Mouse (Mus musculus) kidney, postnatal 36 days (tissue): ENCODE measurements around the gene Tmprss6.

ENCODE experiments used
- DNase-seq, 2 experiments: peaks; one replicate each; pipeline ENCODE4 v3.0.0; 2021 to 2022; ENCODE audit warnings: mixed read lengths in 2 of 2

Gene Tmprss6

GRCm38 (mm10) chr15:78443857-78444256 is 24.6 kb downstream of the Tmprss6 start:
- DNase-seq = no peak

- no peak for DNase-seq
Measured at GRCm38 (mm10) chr15:78442231-78442630, 26.2 kb downstream of the Tmprss6 start.

- no peak for DNase-seq
Measured at GRCm38 (mm10) chr15:78438973-78439372, 29.5 kb downstream of the Tmprss6 start.

GRCm38 (mm10) chr15:78438505-78438904 is 29.9 kb downstream of the Tmprss6 start:
- DNase-seq = no peak

GRCm38 (mm10) chr15:78438018-78438394 is 30.4 kb downstream of the Tmprss6 start:
- DNase-seq = no peak

GRCm38 (mm10) chr15:78437237-78438017 is 31.0 kb downstream of the Tmprss6 start:
- DNase-seq = peak; percentile 34 to 52

GRCm38 (mm10) chr15:78436380-78437192 is 31.8 kb downstream of the Tmprss6 start:
- DNase-seq = peak; percentile 80 to 86

GRCm38 (mm10) chr15:78435681-78436080 is 32.8 kb downstream of the Tmprss6 start:
- no peak for DNase-seq

GRCm38 (mm10) chr15:78434896-78435520 is 33.4 kb downstream of the Tmprss6 start:
- peak in 1 of 2 experiments; percentile 69 for DNase-seq

GRCm38 (mm10) chr15:78431541-78432121 is 36.8 kb downstream of the Tmprss6 start:
- DNase-seq = peak; percentile 68 to 90

GRCm38 (mm10) chr15:78430874-78431273 is 37.6 kb downstream of the Tmprss6 start:
- DNase-seq = no peak

- peak; percentile 58 for DNase-seq
Measured at GRCm38 (mm10) chr15:78429871-78430622, 38.4 kb downstream of the Tmprss6 start.

GRCm38 (mm10) chr15:78429139-78429459 is 39.3 kb downstream of the Tmprss6 start:
- DNase-seq = no peak

GRCm38 (mm10) chr15:78428391-78429138 is 39.9 kb downstream of the Tmprss6 start, which contains the start of gene Kctd17:
Kctd17 (plus strand) TSS chr15:78428564.
- peak; percentile 81 to 89 for DNase-seq

GRCm38 (mm10) chr15:78425230-78425629 is 43.2 kb downstream of the Tmprss6 start:
- no peak for DNase-seq

GRCm38 (mm10) chr15:78424507-78424906 is 43.9 kb downstream of the Tmprss6 start:
- DNase-seq = peak; percentile 88 to 90

- DNase-seq = peak; percentile 78 to 93
Measured at GRCm38 (mm10) chr15:78422046-78422956, 46.1 kb downstream of the Tmprss6 start.

- DNase-seq = no peak
Measured at GRCm38 (mm10) chr15:78420395-78420794, 48.0 kb downstream of the Tmprss6 start.

GRCm38 (mm10) chr15:78416937-78417336 is 51.5 kb downstream of the Tmprss6 start:
- DNase-seq = peak; percentile 83 to 94

- no peak for DNase-seq
Measured at GRCm38 (mm10) chr15:78414157-78414556, 54.3 kb downstream of the Tmprss6 start.
